In the genomic region with DNA sequence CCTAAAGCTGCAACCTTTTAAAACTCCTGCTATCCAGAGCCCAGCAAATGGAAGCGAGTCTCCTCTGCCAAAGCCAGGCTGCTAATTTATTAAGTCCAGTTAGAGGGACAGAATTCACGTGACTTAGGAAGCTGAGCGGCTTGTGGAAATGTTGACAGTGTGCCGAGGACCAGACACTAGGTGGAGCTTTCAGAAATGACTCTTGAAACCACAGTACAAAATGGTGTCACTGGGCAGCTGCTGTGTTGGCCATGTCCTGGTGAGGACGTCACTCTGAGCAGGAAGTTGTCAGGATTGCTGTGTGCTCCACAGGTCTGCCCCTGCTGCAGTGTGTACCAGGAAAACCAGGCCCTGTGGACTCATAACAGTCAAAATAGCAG, we compare ENCODE assay signal across 7 mouse cellular contexts.
DNase-seq lines count a peak whose midpoint lies in the region; ATAC-seq and TF ChIP-seq lines count a peak whose summit lies in the region.

No protein-coding gene starts in this region.

- no peaks in the 10 kb centered on the region for H3K9me3 ChIP-seq in heart, embryonic 16.5 days (replicated peaks; ENCODE audit: control insufficient read depth, low read length)

- TF ChIP-seq CTCF in lung, adult 2 months (IDR thresholded peaks at IDR 0.05; ENCODE audit: insufficient read depth, low read length), result no peak

- no peaks in the 10 kb centered on the region for H3K27me3 ChIP-seq in heart, embryonic 16.5 days (ENCODE audit: control insufficient read depth, insufficient read depth, low read length)

- H3K4me3 ChIP-seq in heart, embryonic 16.5 days (ENCODE audit: low read length), result no peak overlapping the region
- no peak overlapping the region for H3K4me3 ChIP-seq in lung, adult 2 months (replicated peaks; ENCODE audit: extremely low read depth, low read depth, low read length)

- H3K27ac ChIP-seq in heart, embryonic 16.5 days (ENCODE audit: low read length), result no peak overlapping the region

- H3K4me2 ChIP-seq in heart, embryonic 16.5 days (ENCODE audit: low read depth, low read length), result peak overlapping the region; percentile 78

- ATAC-seq in CD4-positive, CD25-positive, alpha-beta regulatory T cell, adult 4 months, result peak; percentile 53
- ATAC-seq in heart, embryonic 16.5 days (replicated peaks; ENCODE audit: extremely low read depth, insufficient read depth, low FRiP score), result no peak

- 62% methylated on average over 5 of the region's 5 CpGs for WGBS in heart, embryonic 16.5 days
- WGBS in lung, adult 2 months, result 44% methylated on average over 5 of the region's 5 CpGs

- TF ChIP-seq POLR2A in lung, adult 2 months (IDR thresholded peaks at IDR 0.05; ENCODE audit: borderline replicate concordance, extremely low read depth, low read depth, low read length), result no peak

- H3K4me1 ChIP-seq in heart, embryonic 16.5 days (ENCODE audit: control insufficient read depth, insufficient read depth, low read length), result 0 out of 2 replicates have a peak, but pooled peaks cover 4% of the 10 kb centered on the region
- no peaks in the 10 kb centered on the region for H3K4me1 ChIP-seq in lung, adult 2 months (ENCODE audit: control insufficient read depth, insufficient read depth, low read length)

- H3K36me3 ChIP-seq in heart, embryonic 16.5 days (ENCODE audit: control insufficient read depth, insufficient read depth), result no peaks in the 10 kb centered on the region

- DNase-seq in T-cell, adult 2 months (ENCODE audit: low spot score), result peak; percentile 19
- DNase-seq in lung, adult 2 months, result peak; percentile 10
- DNase-seq in spleen, postnatal 10 days (ENCODE audit: low spot score in 2 of 2), result peak; percentile 58 to 59
- no peak for DNase-seq in layer of hippocampus, adult 9-10 months (ENCODE audit: low spot score)
- no peak for DNase-seq in cerebellum, adult 8-10 months

- no peak overlapping the region for H3K9ac ChIP-seq in heart, embryonic 16.5 days (ENCODE audit: low read length)

Comparison
In these comparisons a context has a peak if more than half of its experiments do, and no peak if none do; other contexts are left out.
1. DNase-seq: peak in T-cell, adult 2 months (single experiment), lung, adult 2 months (single experiment) and spleen, postnatal 10 days (2 of 2); none in layer of hippocampus, adult 9-10 months (single experiment) and cerebellum, adult 8-10 months (single experiment).